Mouse (Mus musculus) bone marrow, adult 2 months (tissue): Measurements from ENCODE around the gene Endov.

Experiments
- CTCF ChIP-seq: fragments of 200-500 bp; IDR thresholded peaks from 2 replicates; pipeline ENCODE4 v1.5.1; 2011; ENCODE audit warnings: low read length, control low read depth; ENCODE audit not compliant: control insufficient read depth, insufficient read depth
- POLR2A ChIP-seq: fragments of 200-500 bp; IDR thresholded peaks from 2 replicates; pipeline ENCODE4 v1.6.1; 2011; ENCODE audit warnings: low read depth, mild to moderate bottlenecking, control low read depth, low read length, borderline replicate concordance; ENCODE audit not compliant: control insufficient read depth

- TF ChIP-seq CTCF (no peak), POLR2A (no peak)
Measured at GRCm38 (mm10) chr11:119514108-119514860, 23.1 kb downstream of the Endov start.
